Mouse (Mus musculus): Measurements from ENCODE around the gene Kcnq5.
"Not testable (repeated sequence)": the region's sequence is repeated elsewhere in the genome, so short reads cannot be mapped to it uniquely, and the experiment has no call there.

The Kcnq5 gene

DNA sequence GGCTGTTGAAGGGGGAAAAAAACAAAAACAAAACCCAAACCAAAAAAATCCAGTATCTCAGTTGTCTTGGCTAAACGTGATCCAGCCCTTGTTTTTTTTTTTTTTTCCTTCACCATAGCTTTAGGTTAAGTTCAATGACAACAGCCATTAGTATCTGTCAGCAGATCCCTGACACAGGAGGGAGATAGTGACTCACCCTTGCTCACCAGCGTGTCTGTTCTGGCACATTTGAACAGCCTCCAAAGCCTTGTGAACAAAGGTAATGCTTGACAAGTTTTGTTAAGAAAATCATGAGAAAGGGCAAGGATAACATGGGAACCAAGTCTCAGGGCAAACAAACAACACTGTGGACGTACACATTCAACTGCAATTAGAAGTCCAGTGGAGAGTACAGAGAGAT lies 123.2 kb downstream of the Kcnq5 start:
- DNase-seq (ENCODE audit: low spot score) = no peak

DNA sequence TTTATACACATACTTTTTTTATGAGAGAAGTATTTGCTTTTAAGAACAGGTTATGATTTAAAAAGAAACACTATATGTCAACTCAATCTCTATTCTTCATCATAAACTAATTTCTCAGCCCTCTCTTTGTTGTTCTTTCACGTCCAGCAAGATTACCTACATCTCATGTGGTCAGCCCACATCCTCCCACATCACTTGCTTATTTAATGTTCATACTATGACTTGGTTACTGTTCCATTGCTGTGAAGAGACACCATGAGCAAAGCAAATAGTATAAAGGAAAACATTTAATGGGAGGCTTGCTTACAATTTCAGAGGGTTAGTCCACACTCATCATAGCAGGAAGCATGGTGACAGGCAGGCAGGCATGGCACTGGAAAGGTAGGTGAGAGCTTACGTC lies 124.4 kb downstream of the Kcnq5 start:
- DNase-seq (ENCODE audit: low spot score) = no peak

DNA sequence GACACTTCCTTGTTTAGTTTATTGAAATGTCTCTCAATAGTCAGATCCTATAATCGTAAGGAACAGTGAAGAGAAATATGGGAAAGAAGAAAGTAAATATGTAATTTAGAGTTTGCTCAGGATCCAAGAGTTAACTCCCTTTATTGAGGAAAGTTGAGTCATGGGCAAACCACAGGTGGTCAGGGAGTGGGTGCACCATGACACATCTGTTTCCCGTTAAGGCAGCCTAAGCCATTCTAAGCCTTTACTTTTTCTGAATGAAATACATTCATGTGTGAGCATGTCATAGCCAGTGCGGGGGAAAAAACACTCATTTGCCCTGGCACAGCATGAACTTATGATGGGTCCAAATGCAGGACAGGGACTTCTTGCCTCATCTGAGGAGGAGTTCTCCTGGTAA lies 125.4 kb downstream of the Kcnq5 start:
- DNase-seq (ENCODE audit: low spot score) = no peak

DNA sequence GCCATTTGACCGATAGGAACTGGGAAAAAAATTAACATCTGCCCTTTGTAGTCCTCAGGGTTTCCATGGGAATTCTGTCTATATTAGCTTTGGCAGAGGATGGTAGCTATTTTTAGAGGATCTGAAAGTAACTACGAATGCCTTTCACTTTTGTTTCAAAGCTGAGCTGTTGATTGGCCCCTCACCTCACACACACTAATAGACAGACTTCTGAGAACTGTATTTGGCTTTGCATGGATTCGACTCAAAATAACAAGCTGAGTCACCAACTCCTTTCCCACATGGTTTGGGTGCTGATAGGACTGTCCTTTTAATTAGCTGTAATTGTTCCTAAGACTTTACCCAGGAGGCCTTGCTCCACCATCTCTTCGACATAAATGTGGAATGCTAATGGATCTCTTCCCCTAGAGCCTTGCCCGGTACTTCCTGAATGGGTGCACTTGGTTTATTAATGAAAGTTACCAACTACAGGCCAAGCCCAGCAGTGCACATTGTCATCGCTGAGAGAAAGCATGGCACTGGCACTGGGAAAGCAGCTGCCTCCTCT lies 131.8 kb downstream of the Kcnq5 start:
- DNase-seq (ENCODE audit: low spot score) = no peak

DNA sequence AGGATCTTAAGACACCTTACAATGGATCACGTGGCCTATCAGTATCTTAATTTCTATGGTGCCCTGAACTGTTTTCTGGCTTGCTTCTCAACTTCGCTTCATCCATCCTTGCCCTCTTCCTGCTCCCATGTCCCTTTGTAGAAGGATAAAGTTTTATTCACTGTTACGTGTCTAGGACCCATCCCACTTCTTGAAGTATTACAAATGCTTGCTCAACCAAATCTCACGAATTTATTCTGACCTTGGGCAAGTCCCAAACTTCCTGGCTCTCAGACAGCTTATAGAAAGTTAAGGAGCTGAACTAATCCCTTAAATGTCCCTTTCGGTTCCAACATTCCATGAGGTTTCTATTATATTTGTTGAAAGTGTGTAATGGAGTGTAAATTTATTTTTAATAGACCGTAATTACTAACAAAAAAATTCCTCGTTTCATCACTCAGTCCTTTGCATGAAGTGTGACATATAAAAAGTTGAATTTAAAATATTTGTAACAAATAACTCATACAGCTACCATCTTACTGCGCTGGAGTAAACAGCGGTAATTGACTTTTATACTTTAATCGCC lies 141.6 kb downstream of the Kcnq5 start:
- DNase-seq (ENCODE audit: low spot score) = no peak

DNA sequence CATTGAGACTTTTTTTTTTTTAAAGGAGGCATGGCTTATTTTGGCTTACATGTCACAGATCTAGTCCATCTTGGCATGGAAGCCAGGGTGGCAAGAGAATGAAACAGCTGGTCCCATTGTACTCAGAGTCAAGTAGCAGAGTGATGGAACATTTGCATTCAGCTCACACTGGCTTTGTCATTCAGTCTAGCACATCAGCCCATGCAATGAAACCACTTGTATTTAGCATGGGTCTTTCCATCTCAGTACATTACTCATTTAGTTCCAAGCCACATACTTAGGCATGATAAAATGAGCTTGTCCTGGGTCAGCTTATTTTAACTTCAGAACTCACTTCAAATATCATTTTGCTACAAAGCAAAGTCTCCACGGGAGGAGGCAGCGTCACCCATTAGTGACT lies 156.7 kb downstream of the Kcnq5 start:
- DNase-seq (ENCODE audit: low spot score) = no peak

DNA sequence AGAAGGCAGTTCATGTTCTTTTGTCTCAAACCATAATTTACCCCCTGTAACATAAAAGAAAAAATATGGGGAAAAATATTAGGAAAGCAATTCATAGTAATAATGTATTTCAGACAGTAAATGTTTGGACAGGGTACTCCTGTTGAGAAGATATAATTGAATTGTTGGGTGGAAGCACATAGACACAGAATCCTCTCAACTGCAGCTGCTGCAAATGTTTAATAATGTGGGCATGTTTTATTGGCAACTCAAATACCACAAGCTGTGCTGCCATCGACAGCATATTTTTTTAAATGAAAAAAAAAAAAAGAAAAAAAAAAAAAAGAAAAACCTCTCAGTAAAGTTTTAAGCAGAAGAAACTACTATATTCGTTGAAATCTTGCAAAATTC lies 157.3 kb downstream of the Kcnq5 start:
- no peak for DNase-seq (ENCODE audit: low spot score)

DNA sequence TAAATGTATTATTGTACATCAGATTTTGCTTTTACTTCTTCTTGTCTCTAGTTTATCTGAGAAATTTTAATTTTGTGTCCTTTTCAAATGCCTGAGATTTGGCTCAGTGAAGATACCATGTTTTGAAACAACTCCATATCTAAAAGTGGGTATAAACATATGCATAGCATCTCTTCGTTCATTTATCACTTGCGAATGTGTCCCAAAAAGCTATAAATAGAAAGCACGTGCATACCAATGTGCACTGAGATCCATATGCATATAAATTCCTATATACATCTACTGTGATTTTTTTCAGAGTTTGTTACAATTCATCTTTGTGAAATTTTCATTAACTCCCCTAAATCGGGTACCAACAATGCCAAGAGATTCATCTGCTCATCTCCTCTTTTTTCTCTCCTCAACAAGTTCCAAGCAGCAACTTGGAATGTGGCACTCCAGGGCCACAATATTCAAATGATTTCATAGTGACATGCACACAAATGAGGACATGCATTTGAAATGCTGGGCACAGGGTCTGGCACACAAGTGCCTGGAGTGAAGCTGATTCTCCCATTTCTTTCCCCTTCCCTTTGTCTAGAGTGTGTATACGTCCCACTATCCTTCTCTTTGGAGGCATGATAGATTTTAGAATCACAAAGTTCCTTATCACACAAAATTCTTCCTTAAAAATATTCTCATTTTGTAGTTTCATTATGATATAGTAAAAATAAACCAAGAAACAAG lies 157.8 kb downstream of the Kcnq5 start:
- DNase-seq (ENCODE audit: low spot score) = no peak

DNA sequence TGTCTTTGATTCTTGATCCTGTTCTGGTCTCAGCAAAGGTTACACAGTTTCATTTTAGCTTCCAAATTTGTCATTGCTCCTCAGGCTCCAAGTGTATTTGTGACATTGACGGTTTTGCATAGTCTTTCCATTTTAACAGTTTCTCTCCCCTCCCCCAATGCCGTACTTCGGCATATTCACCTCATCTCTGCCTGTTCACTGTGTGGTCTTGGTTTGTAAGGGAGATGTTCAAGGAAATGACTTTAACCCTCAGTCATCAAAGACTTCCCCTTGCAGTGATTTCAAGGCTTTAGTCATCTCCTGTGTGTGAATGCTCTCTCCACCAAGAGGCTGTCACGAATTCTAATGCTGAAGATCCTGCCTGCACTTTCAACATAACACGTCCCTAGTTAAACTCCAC lies 181.0 kb downstream of the Kcnq5 start:
- no peak for DNase-seq (ENCODE audit: low spot score)

DNA sequence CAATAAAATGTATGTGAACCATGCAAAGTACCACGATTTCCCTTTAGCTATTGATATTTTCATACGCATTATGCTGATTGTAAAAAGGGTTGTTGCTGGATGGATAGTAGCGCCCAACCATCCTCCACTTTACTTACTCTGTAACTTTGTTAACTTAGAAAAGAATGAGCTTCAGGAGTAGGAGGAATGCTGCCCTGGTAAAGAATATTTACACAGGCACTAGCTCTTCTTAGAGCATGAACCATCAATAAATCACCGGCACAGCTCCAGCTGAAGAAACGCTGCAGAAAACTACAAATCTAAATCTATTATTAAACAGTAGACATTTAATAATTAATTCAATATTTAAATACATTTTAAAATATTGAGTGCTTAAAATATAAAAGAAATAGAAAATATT lies 184.2 kb downstream of the Kcnq5 start:
- no peak for DNase-seq (ENCODE audit: low spot score)

DNA sequence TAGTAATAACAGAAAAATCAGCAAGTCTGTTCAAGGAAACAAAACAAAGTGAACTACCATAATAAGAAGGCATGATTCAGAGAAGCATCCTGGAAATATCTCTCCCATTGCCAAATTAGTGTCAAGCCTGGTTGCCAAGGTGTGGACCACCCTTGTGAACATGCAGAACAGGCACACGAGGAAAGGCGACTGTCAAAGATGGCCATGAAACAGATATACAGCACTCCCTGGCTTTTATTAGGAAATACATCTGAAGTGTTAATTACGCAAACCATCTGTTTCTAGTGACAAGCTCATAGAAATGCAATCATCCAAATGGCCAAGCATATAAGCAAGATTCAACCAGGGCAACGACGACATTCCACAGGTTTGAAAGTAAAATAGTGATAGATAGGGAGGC lies 187.8 kb downstream of the Kcnq5 start:
- peak; percentile 8 for DNase-seq (ENCODE audit: low spot score)

DNA sequence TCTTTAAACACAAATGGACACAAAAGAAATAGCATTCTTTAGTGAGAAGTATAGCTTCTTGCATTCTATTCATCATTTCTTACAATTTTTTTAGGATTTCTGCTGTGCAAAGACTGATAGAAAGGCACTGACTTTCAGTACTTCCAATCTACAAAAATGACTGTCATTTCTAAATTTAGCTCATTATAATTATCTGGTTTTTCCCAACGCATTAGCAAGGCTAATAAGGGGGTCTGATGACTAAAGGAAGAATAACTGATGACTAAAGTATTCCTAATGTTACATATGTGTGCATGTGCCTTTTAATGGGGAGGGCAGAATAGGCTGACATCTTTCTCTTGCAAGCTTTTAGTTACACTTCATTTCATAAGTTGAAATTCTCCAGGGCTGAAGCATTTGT lies 191.2 kb downstream of the Kcnq5 start:
- DNase-seq (ENCODE audit: low spot score) = no peak

DNA sequence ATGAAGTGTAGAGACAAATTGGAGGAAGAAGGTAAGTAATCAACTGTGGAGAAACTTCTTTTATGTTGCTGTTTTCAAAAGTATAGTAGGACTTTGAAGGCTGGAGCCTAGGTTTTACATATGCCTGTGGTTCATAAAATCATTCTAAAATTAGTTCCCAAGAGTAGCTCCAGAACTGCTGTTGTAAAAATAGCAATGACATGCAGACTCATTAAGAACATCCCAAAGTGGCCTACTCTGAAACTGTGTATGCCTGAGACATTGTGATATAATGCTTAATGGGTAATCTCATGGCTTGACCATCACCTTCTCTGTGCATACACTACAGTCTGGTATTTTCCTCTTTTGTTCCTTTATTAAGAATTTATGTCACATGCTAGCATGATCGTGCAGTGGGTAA lies 212.4 kb downstream of the Kcnq5 start:
- DNase-seq (ENCODE audit: low spot score) = no peak

DNA sequence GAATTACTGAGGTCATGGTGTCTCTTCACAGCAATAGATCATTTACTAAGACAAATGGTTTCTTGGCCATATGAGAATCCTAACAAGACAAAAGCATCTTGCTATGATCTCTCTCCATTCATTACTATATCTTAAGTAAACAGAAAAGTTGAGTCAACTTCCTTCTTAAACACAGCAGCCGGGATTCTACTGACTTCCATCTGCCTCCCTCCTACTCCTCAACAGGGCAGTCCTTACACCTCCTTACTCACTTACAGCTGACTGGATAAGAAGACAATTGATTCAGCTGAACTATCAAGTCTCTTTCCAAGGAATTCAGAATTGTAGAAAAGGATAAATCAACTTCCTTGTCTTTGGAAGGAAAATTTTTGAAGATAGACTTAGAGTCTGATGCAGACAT lies 232.6 kb downstream of the Kcnq5 start:
- DNase-seq (ENCODE audit: low spot score) = no peak

DNA sequence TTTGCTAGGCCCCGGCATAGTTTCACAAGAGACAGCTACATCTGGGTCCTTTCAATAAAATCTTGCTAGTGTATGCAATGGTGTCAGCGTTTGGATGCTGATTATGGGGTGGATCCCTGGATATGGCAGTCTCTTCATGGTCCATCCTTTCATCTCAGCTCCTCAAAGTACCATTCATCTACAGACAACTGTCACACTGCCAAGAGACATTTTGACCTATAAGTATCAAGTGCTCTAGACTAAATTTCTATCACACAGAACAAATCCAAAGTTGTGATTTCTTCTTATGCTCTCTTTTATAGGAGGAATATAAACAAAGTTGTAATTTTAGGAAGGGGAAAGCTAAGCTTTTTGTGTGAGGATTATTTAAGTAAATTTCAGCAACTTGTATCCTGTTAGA lies 238.5 kb downstream of the Kcnq5 start:
- not testable (repeated sequence) for DNase-seq (ENCODE audit: low spot score)

DNA sequence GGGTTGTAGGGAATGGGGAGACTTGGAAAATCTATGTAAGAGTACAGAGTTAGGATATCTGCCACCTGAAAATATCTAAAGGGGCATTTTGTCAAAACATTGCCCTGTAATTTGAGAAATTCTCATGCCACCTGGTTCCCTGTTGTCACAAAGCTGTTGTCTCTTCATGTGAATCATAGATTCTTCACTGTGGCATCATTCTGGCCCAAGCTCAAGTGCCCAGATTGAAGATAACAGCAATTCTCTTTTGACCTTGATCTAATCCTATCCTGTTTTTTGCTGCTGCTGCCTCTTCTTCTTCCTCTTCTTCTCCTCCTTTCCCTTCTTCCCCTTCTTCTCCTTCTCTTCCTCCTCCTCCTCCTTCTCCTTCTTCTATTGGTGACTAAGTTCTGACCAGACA lies 240.5 kb downstream of the Kcnq5 start:
- DNase-seq (ENCODE audit: low spot score) = no peak

DNA sequence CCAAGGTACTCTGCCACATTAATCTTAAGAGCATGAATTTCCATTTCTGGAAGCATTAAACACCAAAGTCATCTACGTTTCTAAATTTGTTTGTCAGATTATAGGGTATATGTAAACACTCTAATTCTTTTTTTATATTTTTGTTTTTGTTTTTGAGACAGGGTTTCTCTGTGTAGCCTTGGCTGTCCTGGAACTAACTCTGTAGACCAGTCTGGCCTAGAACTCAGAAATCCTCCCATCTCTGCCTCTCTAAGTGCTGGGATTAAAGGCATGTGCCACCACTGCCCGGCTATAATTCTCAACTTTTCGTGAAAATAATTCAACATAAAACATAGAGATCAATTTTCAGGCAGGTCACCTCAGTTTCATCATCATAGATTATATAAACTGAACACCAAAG lies 246.9 kb downstream of the Kcnq5 start:
- no peak for DNase-seq (ENCODE audit: low spot score)

DNA sequence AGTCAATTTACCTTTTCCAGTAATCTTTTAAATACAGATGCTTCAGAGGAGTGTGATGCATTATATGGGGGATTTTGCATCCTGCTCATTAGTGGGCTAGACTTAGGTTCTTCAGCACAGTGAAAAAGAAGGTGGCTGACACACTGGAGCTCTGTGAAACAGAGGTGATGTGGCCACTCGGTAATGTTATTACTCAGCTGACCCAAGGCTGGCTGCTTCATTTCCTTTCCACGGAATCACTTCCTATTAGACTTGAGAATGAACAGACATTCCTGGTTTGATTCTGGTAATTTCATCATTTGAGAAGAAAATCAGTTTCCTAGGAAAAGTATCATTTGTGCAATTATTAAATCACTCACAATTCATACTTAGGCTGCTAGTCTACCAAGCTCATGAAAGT lies 249.0 kb downstream of the Kcnq5 start:
- no peak for DNase-seq (ENCODE audit: low spot score)

DNA sequence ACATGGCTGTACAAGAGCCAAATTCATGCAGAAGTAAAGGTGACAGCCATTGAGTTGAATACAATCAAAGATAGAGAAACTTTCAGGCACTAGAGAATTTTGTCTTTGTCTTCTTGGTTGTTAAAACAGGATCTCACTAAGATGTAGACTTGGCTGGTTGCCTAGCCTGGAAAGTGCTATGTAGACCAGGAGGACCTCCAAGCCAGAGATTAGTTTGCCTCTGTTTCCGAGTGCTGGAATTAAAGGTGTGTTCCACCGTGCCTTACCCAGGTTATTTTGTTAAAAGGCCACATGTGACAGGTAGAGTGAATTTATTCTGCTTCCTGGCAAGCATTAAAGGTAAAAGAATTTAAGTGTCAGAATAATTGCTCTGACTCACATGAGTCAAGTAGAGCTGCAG lies 271.3 kb downstream of the Kcnq5 start:
- DNase-seq (ENCODE audit: low spot score) = no peak

DNA sequence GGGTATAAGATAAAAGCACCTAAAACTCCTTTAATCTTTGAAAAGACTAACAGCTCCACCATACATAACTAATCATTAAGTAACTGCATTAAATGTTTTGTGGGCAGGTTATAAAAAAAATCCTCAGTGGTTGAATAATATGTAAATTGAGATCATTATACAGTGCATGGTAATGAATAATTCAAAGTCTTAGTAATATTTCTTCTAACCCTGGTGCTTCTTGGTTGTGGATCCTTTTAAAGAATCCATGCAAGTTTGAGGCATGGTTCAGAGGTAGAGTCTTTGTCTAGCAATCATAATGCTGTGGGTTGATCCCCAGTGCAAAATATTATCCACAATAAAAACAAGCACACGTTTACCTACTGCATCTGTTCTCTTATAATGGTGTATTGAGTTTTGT lies 272.8 kb downstream of the Kcnq5 start:
- DNase-seq (ENCODE audit: low spot score) = no peak

DNA sequence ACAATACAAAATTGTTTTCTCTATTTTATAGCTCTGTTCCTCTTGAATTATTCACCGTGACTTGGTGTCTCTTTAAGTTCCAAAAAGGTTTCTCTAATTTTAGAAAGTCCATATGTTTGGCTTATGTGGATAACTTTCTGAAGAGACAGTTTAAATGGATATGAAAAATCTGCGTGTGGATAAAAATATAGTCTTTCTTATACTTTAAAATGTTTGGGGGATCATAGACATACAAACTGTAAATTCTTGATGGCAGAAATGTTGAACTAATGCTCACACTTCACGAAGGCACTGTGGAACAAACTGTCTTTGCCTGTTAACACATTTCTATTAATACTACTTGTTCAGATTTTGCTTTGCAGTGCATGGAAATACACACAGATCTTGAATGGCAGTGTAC lies 277.3 kb downstream of the Kcnq5 start:
- DNase-seq (ENCODE audit: low spot score) = no peak

DNA sequence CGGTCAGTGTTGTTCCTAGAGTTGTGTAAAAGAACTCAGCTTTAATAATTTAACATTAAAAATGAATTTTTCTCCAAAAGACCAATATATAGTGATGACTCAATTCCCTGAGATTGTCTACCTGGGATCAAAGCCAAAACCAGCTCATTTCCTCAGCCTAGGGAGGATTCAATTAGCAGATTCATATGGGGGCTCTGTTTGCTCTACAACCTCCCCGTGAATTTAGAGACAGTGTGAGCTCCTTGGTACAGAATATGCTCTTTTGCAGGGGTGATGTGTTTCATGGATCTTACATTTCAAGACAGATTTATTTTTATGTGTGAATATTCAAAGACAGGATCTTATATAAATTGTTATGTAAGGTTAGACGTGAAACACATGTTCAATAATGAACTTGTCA lies 284.9 kb downstream of the Kcnq5 start:
- DNase-seq (ENCODE audit: low spot score) = no peak

DNA sequence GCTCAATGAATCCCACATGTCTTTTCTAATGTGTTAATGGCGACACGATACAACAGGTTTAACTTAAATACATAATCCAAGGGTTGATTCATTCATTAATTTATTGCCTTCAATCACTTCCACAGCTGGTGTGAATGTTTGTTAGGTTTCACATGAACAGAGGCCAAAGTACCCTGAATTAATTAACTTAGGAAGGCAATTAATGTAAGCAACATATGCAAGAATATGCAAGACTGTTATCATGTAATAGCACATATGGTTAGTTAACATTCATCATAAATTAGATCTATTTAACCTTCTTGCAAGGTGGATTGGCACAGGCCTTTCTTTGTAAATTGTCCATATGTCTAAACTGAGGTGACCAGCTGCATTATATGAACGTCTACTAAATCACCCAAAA lies 300.9 kb downstream of the Kcnq5 start:
- no peak for DNase-seq (ENCODE audit: low spot score)

DNA sequence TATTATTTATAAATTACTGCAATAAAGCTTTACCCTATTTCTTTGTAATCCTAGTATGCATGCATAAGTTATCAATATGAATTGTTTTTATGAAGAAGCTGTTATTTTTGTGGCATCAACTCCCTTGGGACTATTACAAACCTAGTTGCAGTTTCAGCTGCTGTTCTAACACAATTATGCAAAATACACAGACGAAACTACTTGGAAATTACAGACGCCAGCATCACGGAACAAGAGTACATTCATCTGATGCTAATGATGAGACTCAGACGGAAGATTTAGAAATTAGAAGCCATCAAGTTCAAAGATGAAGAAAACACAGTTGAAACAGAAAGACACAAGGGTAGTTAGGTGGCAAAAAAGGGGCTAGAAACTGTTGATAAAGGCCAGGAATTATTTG lies 310.9 kb downstream of the Kcnq5 start:
- no peak for DNase-seq (ENCODE audit: low spot score)
